Mouse (Mus musculus): ENCODE data around the gene Fbxl17.

- TF ChIP-seq TCF12 (IDR thresholded peaks at IDR 0.05; ENCODE audit: insufficient read depth, poor library complexity, severe bottlenecking) (no peak), POLR2A (IDR thresholded peaks at IDR 0.05; ENCODE audit: insufficient read length, low read depth) (no peak), MAX (IDR thresholded peaks at IDR 0.05; ENCODE audit: low read depth) (no peak), MYOG (IDR thresholded peaks at IDR 0.05; ENCODE audit: control insufficient read depth in 1 of 3, insufficient read depth in 1 of 3, insufficient read length in 2 of 3, low read depth in 2 of 3) (no peak), POLR2AphosphoS2 (IDR thresholded peaks at IDR 0.05; ENCODE audit: insufficient read length, low read depth) (no peak), CEBPB (IDR thresholded peaks at IDR 0.05; ENCODE audit: insufficient read depth, poor library complexity, severe bottlenecking) (no peak)
Observed at GRCm38 (mm10) chr17:63207714-63208113, 292.1 kb downstream of the Fbxl17 start.

Data from myocyte (in vitro differentiated cells).